Mouse (Mus musculus) neural tube, embryonic 13.5 days (tissue): ENCODE measurements around the gene Myl9. TPM values are rescaled to one million over a fixed set of nuclear protein-coding genes. Genes with fewer than 3 reads are reported as not detected.
"Not testable (repeated sequence)": the region's sequence is repeated elsewhere in the genome, so short reads cannot be mapped to it uniquely, and the experiment has no call there.

Source experiments
- ATAC-seq: fragments of 200-750 bp; cut with Nextera tagmentation; 2 replicates; pipeline ENCODE4 v1.8.0; 2017; ENCODE audit warnings: low read depth, mild to moderate bottlenecking, moderate TSS enrichment, moderate library complexity
- H3K27ac ChIP-seq: fragments of 300-500 bp; sonication (generic); replicated peaks from 2 replicates; pipeline ENCODE4 v1.5.1; 2015; ENCODE audit warnings: moderate library complexity, mild to moderate bottlenecking, inconsistent platforms
- H3K27me3 ChIP-seq: fragments of 300-500 bp; sonication (generic); 2 replicates; pipeline ENCODE4 v1.6.1; 2015; ENCODE audit warnings: mild to moderate bottlenecking, inconsistent platforms
- H3K36me3 ChIP-seq: fragments of 300-500 bp; sonication (generic); 2 replicates; pipeline ENCODE4 v1.6.1; 2015; ENCODE audit warnings: mild to moderate bottlenecking, inconsistent platforms
- H3K4me1 ChIP-seq: fragments of 300-500 bp; sonication (generic); replicated peaks from 2 replicates; pipeline ENCODE4 v1.6.1; 2015; ENCODE audit warnings: inconsistent platforms
- H3K4me2 ChIP-seq: fragments of 300-500 bp; sonication (generic); 2 replicates; pipeline ENCODE4 v1.6.1; 2015; ENCODE audit warnings: inconsistent platforms, mild to moderate bottlenecking, moderate library complexity
- H3K4me3 ChIP-seq: fragments of 300-500 bp; sonication (generic); 2 replicates; pipeline ENCODE4 v1.5.1; 2015; ENCODE audit warnings: mild to moderate bottlenecking, inconsistent platforms
- H3K9ac ChIP-seq: fragments of 300-500 bp; sonication (generic); 2 replicates; pipeline ENCODE4 v1.6.1; 2015; ENCODE audit warnings: moderate library complexity, mild to moderate bottlenecking, inconsistent platforms
- H3K9me3 ChIP-seq: fragments of 300-500 bp; sonication (generic); 2 replicates; pipeline ENCODE4 v1.6.1; 2016; ENCODE audit warnings: inconsistent platforms
- WGBS: fragments of 180-500 bp; shearing (Covaris S2); methylation state at CpG from one replicate; pipeline ENCODE4 v1.1.7; 2015; 5-methylcytosine and 5-hydroxymethylcytosine counted together
- polyA plus RNA-seq: library from polyadenylated mRNA; unstranded; fragments of >200 nt; fragmentation: Nextera tagmentation; extraction: Ambion mirVana; gene quantifications from 2 replicates; pipeline ENCODE4 v1.2.1, GENCODE M21; 2015

The Myl9 gene
- polyA plus RNA-seq, 1 experiment from 2014 or later = 56.0 TPM

GRCm38 (mm10) chr2:156816116-156816515 is 40.9 kb downstream of the Myl9 start:
- H3K9ac ChIP-seq = no peak overlapping the region
- no peaks in the 10 kb centered on the region for H3K9me3 ChIP-seq
- no peak for ATAC-seq
- no peak overlapping the region for H3K27ac ChIP-seq
- H3K4me1 ChIP-seq = peaks cover 25% of the 10 kb centered on the region
- peaks cover 20% of the 10 kb centered on the region; the same call in 1 of the 2 replicates for H3K27me3 ChIP-seq
- H3K36me3 ChIP-seq = no peaks in the 10 kb centered on the region
- WGBS = 62% methylated on average over 1 of the region's 1 CpGs
- H3K4me3 ChIP-seq = no peak overlapping the region
- no peak overlapping the region for H3K4me2 ChIP-seq

GRCm38 (mm10) chr2:156825128-156825527 is 49.9 kb downstream of the Myl9 start:
- not testable (repeated sequence) for ATAC-seq, H3K9me3 ChIP-seq, H3K9ac ChIP-seq, H3K4me2 ChIP-seq, H3K27me3 ChIP-seq, H3K4me3 ChIP-seq, H3K36me3 ChIP-seq, H3K4me1 ChIP-seq, H3K27ac ChIP-seq
- 83% methylated on average over 6 of the region's 6 CpGs for WGBS

Other genes starting within 250 kb of the Myl9 start
- gene Aar2, start 227.8 kb upstream of the Myl9 start, polyA plus RNA-seq = 41.9 and 44.8 TPM in 2 replicates
- gene Dlgap4, start 161.7 kb upstream of the Myl9 start, polyA plus RNA-seq = 201 and 209 TPM in 2 replicates
- gene Tgif2, start 64.6 kb downstream of the Myl9 start, polyA plus RNA-seq = 24.1 and 31.1 TPM in 2 replicates
- gene 4930518I15Rik, start 82.5 kb downstream of the Myl9 start, polyA plus RNA-seq = 8.3 and 10.4 TPM in 2 replicates
- 161 and 167 TPM in 2 replicates for gene Rab5if, start 87.7 kb downstream of the Myl9 start, polyA plus RNA-seq
- 0.18 TPM in 1 of 2 replicates, not detected in the other for gene Sla2, start 111.8 kb downstream of the Myl9 start, polyA plus RNA-seq
- gene Ndrg3, start 216.6 kb downstream of the Myl9 start, polyA plus RNA-seq = 85.3 and 88.0 TPM in 2 replicates
- gene Dsn1, start 231.7 kb downstream of the Myl9 start, polyA plus RNA-seq = 9.9 and 10.3 TPM in 2 replicates